In the genomic region with DNA sequence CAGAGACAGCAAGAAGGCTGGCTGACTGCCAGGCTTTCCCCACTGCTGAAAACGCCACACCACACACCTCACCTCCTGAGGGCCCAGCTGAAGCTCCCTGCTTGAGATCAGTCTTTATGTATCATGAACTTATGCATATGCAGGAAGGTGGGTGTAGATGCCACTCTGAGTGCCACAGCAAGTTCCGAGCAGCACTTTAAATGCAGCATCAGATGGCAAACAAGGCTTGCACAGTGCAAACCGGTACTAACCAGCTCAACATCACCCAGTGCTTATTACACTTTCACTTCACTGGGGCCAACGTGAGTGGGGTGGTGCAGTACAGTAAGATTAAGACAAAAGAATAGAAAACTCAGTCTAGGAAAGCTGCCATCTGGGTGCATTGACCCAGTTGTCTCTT, we compare ENCODE assay signal across 15 mouse cellular contexts.
A peak's percentile ranks its signal among the peaks of the same experiment; 100 is the strongest.
DNase-seq lines count a peak whose midpoint lies in the region; ATAC-seq and TF ChIP-seq lines count a peak whose summit lies in the region.
"Had no signal": no experiment of that assay in that cellular context is flagged by ENCODE, and none has a peak within 500 bp of the region (broad histone marks: within the 10 kb centered on the region; RNA-seq: fewer than 3 reads in every experiment).

No protein-coding gene starts in this region.

- H3K4me3 ChIP-seq in kidney, embryonic 14.5 days (ENCODE audit: low read length), result no peak overlapping the region
- no peak overlapping the region for H3K4me3 ChIP-seq in gastrocnemius, adult 2 months
- H3K4me3 ChIP-seq: embryonic facial prominence, embryonic 15.5 days; intestine, embryonic 15.5 days; limb, embryonic 12.5 days; liver, embryonic 15.5 days; megakaryocyte, embryonic 14.5 days had no signal

- 63% methylated on average over 4 of the region's 4 CpGs for WGBS in kidney, embryonic 14.5 days

- no peak overlapping the region for H3K9ac ChIP-seq in kidney, embryonic 14.5 days (ENCODE audit: low read depth, low read length)
- H3K9ac ChIP-seq: embryonic facial prominence, embryonic 15.5 days; intestine, embryonic 15.5 days; limb, embryonic 12.5 days; liver, embryonic 15.5 days had no signal

- DNase-seq in frontal cortex, postnatal 25 days (ENCODE audit: low spot score in 2 of 2), result no peak
- peak; percentile 25 to 38 for DNase-seq in kidney, postnatal 25 days
- peak; percentile 41 for DNase-seq in testis, postnatal 10 days (ENCODE audit: low spot score)
- no peak for DNase-seq in testis, postnatal 14 days (ENCODE audit: low spot score)
- peak; percentile 7 for DNase-seq in right cerebral cortex, postnatal 14 days
- DNase-seq in gastrocnemius, adult 2 months, result no peak
- DNase-seq: cerebellum, adult 11-12 months; lung, postnatal 10 days had no signal

- H3K27me3 ChIP-seq in kidney, embryonic 14.5 days (ENCODE audit: control insufficient read depth, insufficient read depth, low read length), result no peaks in the 10 kb centered on the region
- H3K27me3 ChIP-seq: embryonic facial prominence, embryonic 15.5 days; intestine, embryonic 15.5 days; limb, embryonic 12.5 days; liver, embryonic 15.5 days; megakaryocyte, embryonic 14.5 days had no signal

- no peak overlapping the region for H3K4me2 ChIP-seq in kidney, embryonic 14.5 days (replicated peaks; ENCODE audit: low read depth, low read length)
- H3K4me2 ChIP-seq: embryonic facial prominence, embryonic 15.5 days; intestine, embryonic 15.5 days; limb, embryonic 12.5 days; liver, embryonic 15.5 days had no signal

- no peaks in the 10 kb centered on the region for H3K36me3 ChIP-seq in kidney, embryonic 14.5 days (ENCODE audit: control insufficient read depth, insufficient read depth, low read length)
- H3K36me3 ChIP-seq: embryonic facial prominence, embryonic 15.5 days; intestine, embryonic 15.5 days; limb, embryonic 12.5 days; liver, embryonic 15.5 days had no signal

- H3K4me1 ChIP-seq in kidney, embryonic 14.5 days (ENCODE audit: control insufficient read depth, insufficient read depth, low read length), result no peaks in the 10 kb centered on the region
- H3K4me1 ChIP-seq: intestine, embryonic 15.5 days; limb, embryonic 12.5 days; liver, embryonic 15.5 days; megakaryocyte, embryonic 14.5 days had no signal

- no peaks in the 10 kb centered on the region for H3K9me3 ChIP-seq in kidney, embryonic 14.5 days (ENCODE audit: control insufficient read depth, low read length)
- H3K9me3 ChIP-seq: embryonic facial prominence, embryonic 15.5 days; intestine, embryonic 15.5 days; limb, embryonic 12.5 days; liver, embryonic 15.5 days; megakaryocyte, embryonic 14.5 days had no signal

- peak; percentile 93 for ATAC-seq in frontal cortex, adult (ENCODE audit: low TSS enrichment)
- ATAC-seq in kidney, embryonic 14.5 days (ENCODE audit: low FRiP score, low TSS enrichment), result no peak
- ATAC-seq: intestine, embryonic 15.5 days had no signal

- no peak overlapping the region for H3K27ac ChIP-seq in kidney, embryonic 14.5 days (ENCODE audit: low read depth, low read length)
- no peak overlapping the region for H3K27ac ChIP-seq in gastrocnemius, adult 2 months
- H3K27ac ChIP-seq: embryonic facial prominence, embryonic 15.5 days; intestine, embryonic 15.5 days; limb, embryonic 12.5 days; liver, embryonic 15.5 days had no signal

- intact Hi-C loops in gastrocnemius, adult 2 months (cut with DNase I), result no loop called here

- no peak for TF ChIP-seq CTCF in gastrocnemius, adult 2 months (IDR thresholded peaks at IDR 0.05)

Comparison
In these comparisons a context has a peak if more than half of its experiments do, and no peak if none do; other contexts are left out.
1. DNase-seq: peak in kidney, postnatal 25 days (2 of 2), testis, postnatal 10 days (single experiment) and right cerebral cortex, postnatal 14 days (single experiment); none in frontal cortex, postnatal 25 days (0 of 2), testis, postnatal 14 days (single experiment) and gastrocnemius, adult 2 months (single experiment).